Mouse (Mus musculus): Measurements from ENCODE around the gene Nav2. TPM values are rescaled to one million over a fixed set of nuclear protein-coding genes. Genes with fewer than 3 reads are reported as not detected.

Nav2 gene
- total and polyA plus RNA-seq, 3 experiments = 1.0 TPM; not detected in 2

DNA sequence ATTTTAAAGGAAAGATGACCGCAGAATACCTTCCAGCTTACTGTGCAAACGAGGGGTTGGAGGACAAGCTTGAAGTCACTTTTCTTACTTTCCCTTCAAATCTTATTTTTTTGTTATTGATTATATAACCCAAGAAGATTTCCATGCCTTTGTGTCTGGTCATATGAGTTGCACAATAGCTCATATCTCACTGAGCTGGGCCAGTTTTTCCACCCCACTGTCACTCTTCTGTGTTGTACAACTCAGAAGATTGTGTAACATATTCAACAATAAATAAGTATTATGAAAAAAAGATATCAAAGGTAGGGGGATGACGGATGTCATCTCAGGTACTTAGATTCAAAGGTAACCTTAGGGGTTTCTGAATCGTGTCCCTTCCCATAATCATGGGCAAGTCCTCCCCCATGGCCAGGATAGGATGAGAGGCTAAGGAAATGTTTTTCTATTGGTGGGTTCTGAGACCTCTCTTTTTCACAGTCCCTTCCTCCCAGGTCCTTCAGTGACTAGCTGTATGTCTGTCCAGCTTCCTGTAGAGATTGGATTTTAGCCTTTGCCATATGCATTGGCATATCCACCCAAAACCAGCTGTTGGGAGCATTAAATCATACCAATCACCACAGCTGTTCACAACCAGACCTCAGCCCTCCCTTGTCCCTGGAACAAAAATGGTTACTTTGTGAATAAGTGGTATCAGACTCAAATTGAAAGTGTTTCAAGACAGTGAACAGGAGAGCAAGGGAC, 24.8 kb upstream of the Nav2 start:
- no peak for DNase-seq (ENCODE audit: low spot score)
- H3K4me3 ChIP-seq (ENCODE audit: low read depth, low read length) = no peak overlapping the region
- no peaks in the 10 kb centered on the region for H3K9me3 ChIP-seq (replicated peaks)
- peaks cover 9% of the 10 kb centered on the region for H3K36me3 ChIP-seq (replicated peaks)
- peaks cover 28% of the 10 kb centered on the region for H3K4me1 ChIP-seq (ENCODE audit: insufficient read depth, low read depth, low read length)
- no peak for ATAC-seq (ENCODE audit: extremely low read depth, insufficient number of reproducible peaks, low FRiP score, poor library complexity, severe bottlenecking)
- TF ChIP-seq CTCF (IDR thresholded peaks at IDR 0.05; ENCODE audit: low read depth, low read length) (no peak), TAL1 (conservative IDR thresholded peaks at IDR 0.05; ENCODE audit: low read depth, low read length) (no peak)
- peaks cover 35% of the 10 kb centered on the region for H3K27me3 ChIP-seq (ENCODE audit: insufficient read depth, low read length)

DNA sequence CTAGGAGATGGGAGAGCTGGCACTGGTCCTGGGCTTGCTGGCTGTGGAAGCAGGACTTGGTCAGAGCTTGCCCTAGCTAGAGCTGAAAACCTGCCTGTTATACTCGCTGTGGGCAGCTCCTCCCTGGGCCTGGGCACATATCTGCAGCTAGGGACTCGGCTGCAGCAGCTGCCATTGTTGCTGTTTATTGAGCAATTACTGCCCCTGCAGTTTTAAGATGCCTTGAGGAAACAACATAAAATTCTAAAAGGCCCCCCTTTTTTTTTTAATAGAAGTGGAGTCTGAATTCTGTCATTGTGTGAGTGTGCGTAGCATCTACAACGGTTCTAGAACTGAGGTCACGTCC, 24.3 kb upstream of the Nav2 start:
- Histone ChIP-seq H3K36me3 (replicated peaks) (peaks cover 5% of the 10 kb centered on the region), H3K4me3 (ENCODE audit: low read depth, low read length) (no peak overlapping the region), H3K4me1 (ENCODE audit: insufficient read depth, low read depth, low read length) (peaks cover 24% of the 10 kb centered on the region), H3K27me3 (ENCODE audit: insufficient read depth, low read length) (peaks cover 39% of the 10 kb centered on the region), H3K9me3 (replicated peaks) (no peaks in the 10 kb centered on the region)
- ATAC-seq (ENCODE audit: extremely low read depth, insufficient number of reproducible peaks, low FRiP score, poor library complexity, severe bottlenecking) (no peak), DNase-seq (ENCODE audit: low spot score) (no peak)
- TF ChIP-seq GATA2 (IDR thresholded peaks at IDR 0.05; ENCODE audit: borderline replicate concordance, low read depth, low read length) (no peak), CTCF (IDR thresholded peaks at IDR 0.05; ENCODE audit: low read depth, low read length) (no peak), GATA1 (IDR thresholded peaks at IDR 0.05; ENCODE audit: borderline replicate concordance, low read length) (no peak), POLR2AphosphoS5 (IDR thresholded peaks at IDR 0.05; ENCODE audit: insufficient replicate concordance, low read depth, low read length) (no peak), TAL1 (conservative IDR thresholded peaks at IDR 0.05; ENCODE audit: low read depth, low read length) (no peak)

DNA sequence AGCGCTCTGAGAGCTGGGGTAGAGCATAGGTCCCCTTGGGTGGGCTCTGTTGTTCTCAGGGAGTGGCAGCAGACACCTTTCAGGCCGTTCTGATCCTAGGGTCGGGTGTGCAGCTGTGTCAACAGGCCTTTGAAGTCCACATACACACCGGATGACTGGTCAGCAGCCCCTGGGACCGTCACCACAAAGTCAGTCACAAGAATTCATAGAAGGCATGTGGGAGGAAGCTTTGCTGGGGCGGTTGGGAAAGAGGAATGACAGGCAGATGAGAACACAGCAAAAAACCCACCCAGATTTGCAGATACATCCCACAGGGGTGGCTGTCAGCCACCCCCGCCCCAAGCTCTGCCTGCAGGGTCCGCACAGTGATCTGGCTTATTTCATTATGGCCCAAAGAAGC, 20.5 kb upstream of the Nav2 start:
- TF ChIP-seq GATA1 (IDR thresholded peaks at IDR 0.05; ENCODE audit: borderline replicate concordance, low read length) (no peak), GATA2 (IDR thresholded peaks at IDR 0.05; ENCODE audit: borderline replicate concordance, low read depth, low read length) (no peak)
- peaks cover 40% of the 10 kb centered on the region for H3K27me3 ChIP-seq (ENCODE audit: insufficient read depth, low read length)
- peaks cover 6% of the 10 kb centered on the region for H3K4me1 ChIP-seq (ENCODE audit: insufficient read depth, low read depth, low read length)
- no peaks in the 10 kb centered on the region for H3K9me3 ChIP-seq (replicated peaks)
- no peak for ATAC-seq (ENCODE audit: extremely low read depth, insufficient number of reproducible peaks, low FRiP score, poor library complexity, severe bottlenecking)
- DNase-seq (ENCODE audit: low spot score) = no peak
- no peaks in the 10 kb centered on the region for H3K36me3 ChIP-seq (replicated peaks)
- H3K4me3 ChIP-seq (ENCODE audit: low read depth, low read length) = no peak overlapping the region

GRCm38 (mm10) chr7:48888751-48889150, 19.8 kb upstream of the Nav2 start:
- peaks cover 45% of the 10 kb centered on the region for H3K27me3 ChIP-seq (ENCODE audit: insufficient read depth, low read length)
- no peak overlapping the region for H3K4me3 ChIP-seq (ENCODE audit: low read depth, low read length)
- ATAC-seq (ENCODE audit: extremely low read depth, insufficient number of reproducible peaks, low FRiP score, poor library complexity, severe bottlenecking) (no peak), DNase-seq (ENCODE audit: low spot score) (no peak)
- H3K4me1 ChIP-seq (ENCODE audit: insufficient read depth, low read depth, low read length) = peaks cover 4% of the 10 kb centered on the region
- TF ChIP-seq TAL1 (conservative IDR thresholded peaks at IDR 0.05; ENCODE audit: low read depth, low read length) (no peak), POLR2AphosphoS5 (IDR thresholded peaks at IDR 0.05; ENCODE audit: insufficient replicate concordance, low read depth, low read length) (no peak), CTCF (IDR thresholded peaks at IDR 0.05; ENCODE audit: low read depth, low read length) (no peak), GATA1 (IDR thresholded peaks at IDR 0.05; ENCODE audit: borderline replicate concordance, low read length) (no peak), GATA2 (IDR thresholded peaks at IDR 0.05; ENCODE audit: borderline replicate concordance, low read depth, low read length) (no peak)
- H3K9me3 ChIP-seq (replicated peaks) = no peaks in the 10 kb centered on the region
- no peaks in the 10 kb centered on the region for H3K36me3 ChIP-seq (replicated peaks)

DNA sequence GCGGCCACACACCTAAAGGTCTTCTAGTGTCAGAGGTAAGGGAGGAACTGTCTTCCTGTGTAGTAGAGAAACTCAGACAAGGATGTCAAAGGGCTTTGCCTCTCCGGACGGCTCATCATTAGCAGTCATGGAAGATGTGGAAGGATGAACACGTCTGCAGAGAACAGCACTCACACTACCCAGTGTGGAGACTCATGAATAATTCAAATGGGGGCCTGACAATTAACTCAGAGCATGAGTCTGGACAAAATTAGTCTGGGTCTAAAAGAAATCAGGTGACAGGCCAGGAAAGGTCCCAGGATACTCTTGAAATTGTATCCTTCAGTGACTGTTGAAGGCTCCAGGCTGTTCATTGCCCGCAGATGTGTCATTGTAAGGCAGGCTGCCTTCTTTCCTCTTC, 17.5 kb upstream of the Nav2 start:
- no peaks in the 10 kb centered on the region for H3K9me3 ChIP-seq (replicated peaks)
- TF ChIP-seq POLR2AphosphoS5 (IDR thresholded peaks at IDR 0.05; ENCODE audit: insufficient replicate concordance, low read depth, low read length) (no peak), TAL1 (conservative IDR thresholded peaks at IDR 0.05; ENCODE audit: low read depth, low read length) (no peak), GATA1 (IDR thresholded peaks at IDR 0.05; ENCODE audit: borderline replicate concordance, low read length) (no peak), CTCF (IDR thresholded peaks at IDR 0.05; ENCODE audit: low read depth, low read length) (no peak), GATA2 (IDR thresholded peaks at IDR 0.05; ENCODE audit: borderline replicate concordance, low read depth, low read length) (no peak)
- ATAC-seq (ENCODE audit: extremely low read depth, insufficient number of reproducible peaks, low FRiP score, poor library complexity, severe bottlenecking) = no peak
- H3K27me3 ChIP-seq (ENCODE audit: insufficient read depth, low read length) = peaks cover 35% of the 10 kb centered on the region
- H3K36me3 ChIP-seq (replicated peaks) = no peaks in the 10 kb centered on the region
- H3K4me3 ChIP-seq (ENCODE audit: low read depth, low read length) = no peak overlapping the region
- DNase-seq (ENCODE audit: low spot score) = no peak
- no peaks in the 10 kb centered on the region for H3K4me1 ChIP-seq (ENCODE audit: insufficient read depth, low read depth, low read length)

DNA sequence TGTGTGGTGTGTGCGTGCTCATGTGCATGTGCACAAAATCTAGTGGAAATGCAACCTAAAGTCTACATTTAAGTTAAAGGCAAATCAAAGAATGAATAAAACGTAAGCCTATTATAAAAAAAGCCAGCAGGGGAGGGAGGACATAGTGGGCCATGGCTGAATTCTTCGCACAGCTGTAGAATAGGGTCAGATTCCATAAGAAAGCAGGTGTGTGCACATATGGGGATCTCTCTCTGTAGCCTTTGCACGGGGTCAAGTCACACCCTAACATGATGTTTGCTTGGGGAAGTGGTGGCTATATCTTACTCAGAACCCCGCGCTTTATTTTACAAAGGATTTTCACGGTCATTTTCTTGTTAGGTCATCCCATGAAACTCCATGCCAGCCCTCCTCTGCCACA, 15.4 kb upstream of the Nav2 start:
- no peaks in the 10 kb centered on the region for H3K4me1 ChIP-seq (ENCODE audit: insufficient read depth, low read depth, low read length)
- no peak for ATAC-seq (ENCODE audit: extremely low read depth, insufficient number of reproducible peaks, low FRiP score, poor library complexity, severe bottlenecking)
- TF ChIP-seq GATA1 (IDR thresholded peaks at IDR 0.05; ENCODE audit: borderline replicate concordance, low read length) (no peak), GATA2 (IDR thresholded peaks at IDR 0.05; ENCODE audit: borderline replicate concordance, low read depth, low read length) (no peak), CTCF (IDR thresholded peaks at IDR 0.05; ENCODE audit: low read depth, low read length) (no peak), POLR2AphosphoS5 (IDR thresholded peaks at IDR 0.05; ENCODE audit: insufficient replicate concordance, low read depth, low read length) (no peak), TAL1 (conservative IDR thresholded peaks at IDR 0.05; ENCODE audit: low read depth, low read length) (no peak)
- no peak for DNase-seq (ENCODE audit: low spot score)
- H3K9me3 ChIP-seq (replicated peaks) = no peaks in the 10 kb centered on the region
- H3K4me3 ChIP-seq (ENCODE audit: low read depth, low read length) = no peak overlapping the region
- no peaks in the 10 kb centered on the region for H3K36me3 ChIP-seq (replicated peaks)
- peaks cover 21% of the 10 kb centered on the region for H3K27me3 ChIP-seq (ENCODE audit: insufficient read depth, low read length)
